Mouse (Mus musculus) liver, embryonic 14.5 days (tissue): Measurements from ENCODE around the gene Slc25a13. TPM values are rescaled to one million over a fixed set of nuclear protein-coding genes. Genes with fewer than 3 reads are reported as not detected.

Experiments
- ATAC-seq: fragments of 200-750 bp; cut with Nextera tagmentation; 2 replicates; pipeline ENCODE4 v1.8.0; 2017; ENCODE audit warnings: moderate number of reproducible peaks, mild to moderate bottlenecking, moderate library complexity; ENCODE audit not compliant: insufficient read depth
- DNase-seq, 3 experiments: peaks; one replicate each; pipeline ENCODE4 v3.0.0-alpha.2; 2012 to 2013; ENCODE audit warnings: low read depth in 3 of 3, low spot score in 3 of 3
- H3K27ac ChIP-seq: fragments of 300-500 bp; sonication (generic); 2 replicates; pipeline ENCODE4 v1.5.1; 2014; ENCODE audit warnings: moderate library complexity, mild to moderate bottlenecking, control low read depth, inconsistent platforms
- H3K27me3 ChIP-seq: fragments of 300-500 bp; sonication (generic); 2 replicates; pipeline ENCODE4 v1.6.1; 2014; ENCODE audit warnings: mild to moderate bottlenecking, low read length, moderate library complexity; ENCODE audit not compliant: control insufficient read depth, insufficient read depth
- H3K36me3 ChIP-seq: fragments of 300-500 bp; sonication (generic); replicated peaks from 2 replicates; pipeline ENCODE4 v1.6.1; 2014; ENCODE audit warnings: low read depth; ENCODE audit not compliant: control insufficient read depth, insufficient read depth
- H3K4me1 ChIP-seq, 2 experiments: fragments of 200-500 bp in 1 of 2; fragments of 300-500 bp in 1 of 2; sonication (generic) in 1 of 2; replicated peaks; 2 replicates each; pipeline ENCODE4 v1.6.1; 2012 to 2014; ENCODE audit warnings: antibody characterized with exemption in 1 of 2, inconsistent platforms in 1 of 2, low read length in 1 of 2; ENCODE audit not compliant: control insufficient read depth in 2 of 2, insufficient read depth in 2 of 2
- H3K4me2 ChIP-seq: fragments of 300-500 bp; sonication (generic); 2 replicates; pipeline ENCODE4 v1.6.1; 2014; ENCODE audit warnings: low read depth, mild to moderate bottlenecking, control low read depth, moderate library complexity
- H3K4me3 ChIP-seq, 2 experiments: fragments of 200-500 bp in 1 of 2; fragments of 300-500 bp in 1 of 2; sonication (generic) in 1 of 2; 2 replicates each; pipeline ENCODE4 v1.5.1; 2012 to 2014; ENCODE audit warnings: low read depth in 2 of 2, low read length in 2 of 2, mild to moderate bottlenecking in 2 of 2, control low read depth in 1 of 2, inconsistent platforms in 1 of 2, moderate library complexity in 1 of 2; ENCODE audit not compliant: insufficient read depth in 1 of 2
- H3K9ac ChIP-seq: fragments of 300-500 bp; sonication (generic); replicated peaks from 2 replicates; pipeline ENCODE4 v1.6.1; 2014; ENCODE audit warnings: mild to moderate bottlenecking, control low read depth, moderate library complexity
- H3K9me3 ChIP-seq: fragments of 300-500 bp; sonication (generic); 2 replicates; pipeline ENCODE4 v1.6.1; 2016; ENCODE audit warnings: low read length, mixed read lengths; ENCODE audit not compliant: control insufficient read depth
- CTCF ChIP-seq: IDR thresholded peaks from 2 replicates; pipeline ENCODE4 v1.5.1; 2016; ENCODE audit warnings: antibody characterized with exemption, low read depth, control low read depth
- EP300 ChIP-seq: IDR thresholded peaks from 2 replicates; pipeline ENCODE4 v1.6.1; 2016; ENCODE audit warnings: antibody characterized with exemption, low read depth
- WGBS: fragments of 180-500 bp; shearing (Covaris S2); extraction: QIAGEN DNeasy Blood & Tissue Kit; methylation state at CpG from one replicate; pipeline ENCODE4 v1.1.7; 2014; ENCODE audit not compliant: insufficient replicate concordance; 5-methylcytosine and 5-hydroxymethylcytosine counted together
- polyA plus RNA-seq, 2 experiments: library from polyadenylated mRNA; depleted of rRNA in 1 of 2; stranded (reverse) in 1 of 2; unstranded in 1 of 2; fragments of >200 nt; fragmentation: Nextera tagmentation in 1 of 2; extraction: Ambion mirVana in 1 of 2; gene quantifications; 2 replicates each; pipeline versions ENCODE4 v1.2.1 to v1.2.3; 2012 to 2014

Gene Slc25a13
- polyA plus RNA-seq, 2 experiments, result 11.6 to 26.0 TPM

DNA sequence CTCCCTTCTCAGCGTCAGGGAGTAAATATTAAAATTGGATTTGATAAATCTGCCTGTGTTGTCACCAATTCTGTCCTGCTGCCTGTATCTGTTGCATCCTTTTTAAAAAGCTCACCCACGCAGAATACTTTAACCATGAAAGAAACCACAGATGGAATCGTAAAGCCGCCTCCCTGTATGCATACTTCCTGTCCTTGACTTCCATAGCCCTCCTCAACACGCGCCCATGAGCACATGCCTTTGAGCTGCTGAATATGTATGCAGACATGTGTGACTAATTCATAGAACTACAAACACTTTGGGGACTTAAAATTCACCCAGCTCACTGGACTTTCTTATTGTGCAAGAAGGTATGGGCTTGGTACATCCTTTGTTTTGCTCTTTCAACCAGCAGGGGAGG lies 219.4 kb downstream of the Slc25a13 start:
- 32% methylated on average over 6 of the region's 6 CpGs for WGBS

GRCm38 (mm10) chr6:5993056-5993455 lies 223.9 kb downstream of the Slc25a13 start:
- Histone ChIP-seq H3K4me1 (no peaks in the 10 kb centered on the region), H3K4me3 (no peak overlapping the region), H3K27ac (no peak overlapping the region), H3K4me2 (no peak overlapping the region), H3K9me3 (no peaks in the 10 kb centered on the region), H3K36me3 (no peaks in the 10 kb centered on the region), H3K27me3 (no peaks in the 10 kb centered on the region), H3K9ac (no peak overlapping the region)
- TF ChIP-seq CTCF (no peak), EP300 (no peak)
- ATAC-seq (no peak), DNase-seq (no peak)
- WGBS, result 57% methylated on average over 7 of the region's 7 CpGs

More for the DNA sequence above, 219.4 kb downstream of the Slc25a13 start:
- Histone ChIP-seq H3K27ac (no peak overlapping the region), H3K4me3 (no peak overlapping the region), H3K36me3 (no peaks in the 10 kb centered on the region), H3K27me3 (no peaks in the 10 kb centered on the region), H3K4me1 (no peaks in the 10 kb centered on the region), H3K9ac (no peak overlapping the region), H3K9me3 (no peaks in the 10 kb centered on the region), H3K4me2 (no peak overlapping the region)
- no peak for TF ChIP-seq EP300
- TF ChIP-seq CTCF, result no peak
- no peak for DNase-seq
- ATAC-seq, result no peak

- Histone ChIP-seq H3K27ac (no peak overlapping the region), H3K36me3 (no peaks in the 10 kb centered on the region), H3K4me2 (no peak overlapping the region), H3K4me3 (no peak overlapping the region), H3K9ac (no peak overlapping the region), H3K9me3 (no peaks in the 10 kb centered on the region), H3K27me3 (no peaks in the 10 kb centered on the region), H3K4me1 (no peaks in the 10 kb centered on the region)
- no peak for ATAC-seq
- WGBS, result 63% methylated on average over 25 of the region's 25 CpGs
- no peak for DNase-seq
- no peak for TF ChIP-seq EP300
Measured at GRCm38 (mm10) chr6:5991817-5992755, 224.9 kb downstream of the Slc25a13 start.

DNA sequence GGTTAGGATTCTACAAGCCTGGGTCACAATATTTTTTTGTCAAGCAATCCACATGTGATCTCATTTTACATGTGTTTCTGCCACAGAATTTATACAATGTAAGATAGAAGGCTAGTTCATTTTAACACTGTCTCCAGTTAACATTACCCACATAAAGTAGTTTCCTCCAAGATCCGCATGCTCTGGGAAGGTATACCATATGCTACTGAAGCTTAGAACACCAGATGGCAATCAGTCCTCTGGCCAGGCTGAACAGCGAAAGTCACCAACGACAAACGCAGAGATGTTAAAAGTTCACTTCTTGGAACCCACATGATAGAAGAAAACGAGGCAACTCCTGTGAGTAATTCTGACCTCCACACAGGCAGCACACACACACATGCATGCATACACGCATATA lies 225.7 kb downstream of the Slc25a13 start:
- H3K4me3 ChIP-seq, result no peak overlapping the region
- TF ChIP-seq CTCF (no peak), EP300 (no peak)
- no peaks in the 10 kb centered on the region for H3K9me3 ChIP-seq
- no peak overlapping the region for H3K27ac ChIP-seq
- DNase-seq, result no peak
- no peaks in the 10 kb centered on the region for H3K36me3 ChIP-seq
- no peak overlapping the region for H3K9ac ChIP-seq
- 61% methylated on average over 6 of the region's 6 CpGs for WGBS
- no peaks in the 10 kb centered on the region for H3K27me3 ChIP-seq
- no peak overlapping the region for H3K4me2 ChIP-seq
- no peaks in the 10 kb centered on the region for H3K4me1 ChIP-seq
- ATAC-seq, result no peak
